Mouse (Mus musculus): ENCODE data around the gene Gm17428.
"Not testable (repeated sequence)": the region's sequence is repeated elsewhere in the genome, so short reads cannot be mapped to it uniquely, and the experiment has no call there.

The Gm17428 gene

DNA sequence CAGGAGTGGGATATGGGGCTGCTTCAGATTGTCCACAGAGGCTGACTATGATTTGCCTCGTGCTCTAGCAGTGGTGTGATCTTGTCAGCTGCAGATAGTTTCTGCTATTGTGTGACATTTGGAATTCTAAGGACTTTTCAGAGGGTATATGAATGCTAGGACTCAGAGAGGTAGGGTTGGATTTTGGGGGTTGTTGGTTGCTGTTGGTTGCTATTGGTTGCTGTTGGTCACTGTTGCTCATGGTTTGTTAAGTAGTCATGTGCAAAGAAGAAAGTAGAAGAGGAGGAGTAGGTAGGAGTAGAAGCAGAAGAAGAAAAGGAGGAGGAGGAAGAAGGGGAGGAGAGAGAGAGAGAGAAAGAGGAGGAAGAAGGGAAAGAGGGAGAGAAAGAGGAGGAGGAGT is at the start of gene Gm17428:
Gm17428 (plus strand) TSS at position 301 of the 400 bp plus-strand sequence.
- DNase-seq (ENCODE audit: low spot score): no peak

DNA sequence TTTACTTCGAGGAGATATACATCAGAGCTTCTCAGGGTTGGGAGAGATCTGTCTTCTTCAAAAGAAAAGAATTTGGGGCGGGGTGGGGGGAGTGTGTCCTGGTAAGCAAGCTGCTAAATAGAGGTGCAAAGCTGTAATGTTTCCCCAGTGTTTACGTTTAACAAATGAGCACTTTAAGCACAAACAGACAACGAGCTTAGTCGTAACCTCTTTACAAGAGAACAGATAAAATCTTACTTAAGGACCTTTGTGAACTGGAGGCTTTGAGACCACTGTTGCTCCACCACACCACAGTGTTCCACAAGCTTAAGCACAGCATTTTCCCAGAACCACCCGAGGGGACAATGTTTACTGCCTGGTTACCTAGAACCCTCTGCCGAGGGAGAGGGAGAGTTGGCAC is 49.4 kb upstream of the Gm17428 start:
- no peak for DNase-seq (ENCODE audit: low spot score)

DNA sequence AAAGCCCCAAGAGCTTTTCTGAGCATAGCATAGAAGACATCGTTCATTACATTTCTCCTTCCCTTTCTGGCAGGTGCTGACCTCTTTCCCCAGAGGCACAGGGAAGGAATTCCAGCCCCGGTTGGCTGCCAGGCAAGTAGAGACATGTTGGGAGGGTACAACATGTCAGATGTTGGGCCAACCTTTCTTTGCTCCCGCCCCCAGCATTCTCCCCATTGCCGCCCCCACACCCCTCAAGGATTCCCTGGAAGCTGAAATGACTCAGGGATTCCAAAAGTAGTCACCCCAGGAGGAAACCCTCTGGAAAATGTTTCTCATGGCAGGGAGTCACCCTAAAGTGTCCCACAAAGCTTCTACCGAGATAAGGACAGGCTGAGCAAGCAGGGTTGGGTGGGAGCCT is 46.9 kb upstream of the Gm17428 start:
- DNase-seq (ENCODE audit: low spot score): no peak

DNA sequence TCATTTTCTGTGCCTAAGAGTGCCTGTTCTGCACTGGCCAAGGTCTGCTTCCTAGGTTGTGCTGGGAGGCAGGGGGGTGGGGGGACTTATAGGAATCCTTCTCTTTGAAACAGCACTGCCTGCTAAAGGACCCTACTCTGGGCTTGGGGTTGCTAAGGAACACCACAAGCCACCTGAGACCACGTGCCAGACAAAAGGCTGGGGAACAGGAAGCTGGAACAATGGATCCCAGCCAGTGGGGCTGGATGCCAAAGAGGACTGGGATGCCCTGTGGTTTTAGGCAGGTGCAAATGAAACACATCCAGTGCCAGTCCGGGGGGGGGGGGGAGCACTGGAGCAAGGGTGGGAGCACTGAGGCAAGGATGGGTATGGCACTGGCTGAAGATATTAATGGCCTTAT is 46.3 kb upstream of the Gm17428 start:
- no peak for DNase-seq (ENCODE audit: low spot score)

DNA sequence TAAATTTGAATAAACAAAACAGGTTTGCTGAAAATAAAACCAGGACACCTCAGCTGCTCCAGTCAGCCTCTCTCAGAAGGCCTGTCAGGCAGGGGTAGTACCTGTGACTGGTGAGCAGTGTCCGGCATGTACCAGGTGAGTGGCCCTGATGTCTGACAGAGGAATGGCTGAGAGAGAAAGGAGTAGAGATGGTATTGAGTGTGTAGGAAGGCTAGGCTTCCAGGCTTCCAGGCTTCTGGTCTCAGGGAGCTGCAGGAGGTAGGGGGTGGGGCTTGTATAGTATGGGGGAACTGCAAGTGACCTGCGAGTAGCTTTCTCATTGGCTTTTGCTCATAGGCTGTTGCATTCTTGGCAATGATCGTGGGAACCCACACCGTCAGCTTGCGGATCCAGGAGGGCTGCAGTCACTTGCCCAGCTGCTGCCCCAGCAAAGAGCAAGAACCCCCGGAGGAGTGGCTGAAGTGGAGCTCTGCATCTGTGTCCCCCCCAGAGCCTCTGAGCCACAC is 44.0 kb upstream of the Gm17428 start, which contains the start of gene Il25:
Il25 (plus strand) TSS at position 51 of the 506 bp plus-strand sequence.
- no peak for DNase-seq (ENCODE audit: low spot score)

DNA sequence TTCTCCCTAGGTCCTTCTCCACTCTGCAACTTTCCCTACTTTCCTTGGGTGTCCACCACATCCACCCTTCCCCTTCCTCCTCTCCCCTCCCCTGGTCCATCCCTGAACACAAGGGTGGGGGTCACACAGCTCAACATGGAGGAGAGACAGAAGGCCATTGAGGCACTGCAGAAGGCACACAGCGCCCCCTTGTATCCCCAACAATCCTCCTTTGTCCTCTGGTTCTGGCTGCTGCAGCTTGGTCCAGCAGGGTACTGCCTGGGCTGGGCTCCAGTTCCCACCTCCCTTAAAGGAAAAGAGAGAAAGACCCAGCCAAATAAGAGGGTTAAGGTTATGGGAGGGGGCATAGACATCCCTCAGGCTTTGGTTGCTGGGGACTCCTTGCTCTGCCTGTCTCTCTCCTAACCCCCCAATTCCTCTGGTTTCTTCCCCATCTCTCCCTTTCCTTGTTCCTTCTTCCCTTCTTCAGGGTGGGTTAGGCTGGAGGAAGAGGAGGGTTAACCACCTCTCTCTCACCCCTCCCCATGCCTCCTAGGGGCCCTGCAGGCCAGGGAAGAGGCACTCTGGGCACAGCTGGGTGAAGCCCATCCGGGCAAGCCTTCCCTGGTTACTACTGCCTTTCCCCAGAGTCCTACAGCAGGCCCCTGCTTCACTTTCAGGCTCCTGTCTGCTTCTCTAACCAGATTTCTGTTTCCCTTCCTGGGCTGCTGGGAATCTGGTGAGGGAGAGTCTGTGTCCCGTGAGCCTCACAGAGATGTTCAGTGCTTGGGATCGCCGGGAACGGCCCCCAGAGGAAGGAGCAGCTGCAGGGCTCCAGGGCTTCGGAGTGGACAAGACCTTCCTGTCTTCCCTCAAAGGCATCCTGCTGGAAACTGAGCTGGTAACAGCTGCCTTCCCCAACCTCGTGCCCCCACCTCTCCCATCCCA is 40.6 kb upstream of the Gm17428 start, which contains the start of gene Cmtm5:
Cmtm5 (plus strand) TSS at position 358 of the 927 bp plus-strand sequence.
- no peak for DNase-seq (ENCODE audit: low spot score)

DNA sequence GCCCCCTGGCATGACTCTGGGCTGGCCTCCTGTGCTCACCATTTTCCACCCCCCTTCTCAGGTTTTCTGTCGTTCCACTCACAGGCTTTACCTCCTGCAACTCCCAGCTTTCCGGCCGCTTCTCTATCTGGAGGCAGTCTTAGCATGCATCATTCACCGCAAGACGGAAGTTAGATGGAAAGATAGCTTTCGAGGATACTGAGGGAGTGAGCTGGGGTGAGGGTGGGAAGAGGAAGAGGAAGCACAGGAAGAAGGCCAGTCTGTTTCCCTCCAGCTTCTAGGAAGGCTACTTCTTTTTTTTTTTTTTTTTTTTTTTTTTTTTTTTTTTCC is 39.9 kb upstream of the Gm17428 start:
- no peak for DNase-seq (ENCODE audit: low spot score)

DNA sequence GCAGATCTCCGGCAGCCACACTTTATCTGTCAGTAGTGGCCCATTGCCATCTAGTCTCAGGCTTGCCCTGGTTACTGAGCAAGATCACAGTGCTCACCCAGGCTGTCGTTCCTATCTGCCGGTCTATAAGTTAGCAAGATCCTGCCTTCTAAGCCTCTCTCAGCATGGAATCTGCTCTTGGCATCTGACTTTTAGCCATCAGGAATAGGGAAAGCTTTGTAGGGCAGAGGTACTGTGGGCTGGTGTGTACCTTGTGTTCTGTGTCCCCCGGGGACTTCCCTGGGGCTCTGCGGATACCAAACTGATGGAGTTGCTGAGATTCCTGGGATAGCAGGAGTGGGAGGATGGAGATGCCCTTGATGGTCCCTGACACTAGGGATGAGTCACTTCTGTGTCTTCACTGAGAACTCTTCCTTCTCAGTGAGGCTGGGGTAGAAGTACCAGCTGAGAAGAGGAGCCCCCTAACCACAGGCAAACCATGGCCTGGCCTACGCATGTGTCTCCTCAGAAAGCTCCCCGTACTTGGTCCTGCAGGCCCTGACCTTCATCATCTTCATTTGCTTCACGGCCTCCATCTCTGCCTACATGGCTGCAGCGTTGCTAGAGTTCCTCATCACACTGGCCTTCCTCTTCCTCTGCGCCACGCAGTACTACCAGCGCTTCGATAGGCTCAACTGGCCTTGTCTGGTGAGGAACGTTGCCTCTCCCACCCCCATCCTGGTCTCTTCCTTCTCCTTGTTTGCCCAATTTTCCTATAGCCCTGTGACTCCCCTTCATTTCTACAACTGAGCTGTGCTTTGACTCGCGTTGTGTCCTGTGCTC is 39.2 kb upstream of the Gm17428 start:
- no peak for DNase-seq (ENCODE audit: low spot score)

DNA sequence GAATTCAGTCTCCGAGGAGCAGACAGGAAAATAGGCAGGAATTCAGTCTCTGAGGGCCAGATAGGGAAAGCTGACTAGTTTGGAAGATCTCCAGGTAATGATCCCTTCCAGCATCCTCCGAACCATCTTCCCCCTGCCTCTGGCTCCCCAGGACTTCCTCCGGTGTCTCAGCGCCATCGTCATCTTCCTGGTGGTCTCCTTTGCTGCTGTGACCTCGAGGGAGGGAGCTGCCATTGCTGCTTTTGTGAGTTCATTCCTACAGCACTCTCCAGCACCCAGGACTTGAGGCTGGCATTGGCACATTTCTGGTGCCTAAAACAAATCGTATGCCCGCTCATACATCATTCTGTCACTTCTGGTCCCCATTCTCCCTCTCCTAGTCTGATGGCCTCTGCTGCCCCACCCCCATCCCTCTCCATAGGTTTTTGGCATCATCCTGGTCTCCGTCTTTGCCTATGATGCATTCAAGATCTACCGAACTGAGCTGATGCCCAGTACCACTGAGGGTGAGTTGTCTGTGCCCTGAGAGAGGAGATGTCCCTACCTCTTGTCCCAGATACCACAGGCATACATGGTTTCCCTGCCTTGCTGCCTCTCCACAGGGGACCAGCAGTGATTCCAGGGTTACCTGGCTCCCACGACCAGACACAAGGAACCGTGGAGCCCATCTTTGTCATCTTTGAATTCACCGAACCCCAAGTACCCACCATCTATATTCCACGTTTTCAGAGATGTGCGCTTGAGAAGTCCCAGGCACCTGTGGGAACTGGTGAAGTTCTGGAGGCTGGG is 38.1 kb upstream of the Gm17428 start:
- DNase-seq (ENCODE audit: low spot score): no peak

DNA sequence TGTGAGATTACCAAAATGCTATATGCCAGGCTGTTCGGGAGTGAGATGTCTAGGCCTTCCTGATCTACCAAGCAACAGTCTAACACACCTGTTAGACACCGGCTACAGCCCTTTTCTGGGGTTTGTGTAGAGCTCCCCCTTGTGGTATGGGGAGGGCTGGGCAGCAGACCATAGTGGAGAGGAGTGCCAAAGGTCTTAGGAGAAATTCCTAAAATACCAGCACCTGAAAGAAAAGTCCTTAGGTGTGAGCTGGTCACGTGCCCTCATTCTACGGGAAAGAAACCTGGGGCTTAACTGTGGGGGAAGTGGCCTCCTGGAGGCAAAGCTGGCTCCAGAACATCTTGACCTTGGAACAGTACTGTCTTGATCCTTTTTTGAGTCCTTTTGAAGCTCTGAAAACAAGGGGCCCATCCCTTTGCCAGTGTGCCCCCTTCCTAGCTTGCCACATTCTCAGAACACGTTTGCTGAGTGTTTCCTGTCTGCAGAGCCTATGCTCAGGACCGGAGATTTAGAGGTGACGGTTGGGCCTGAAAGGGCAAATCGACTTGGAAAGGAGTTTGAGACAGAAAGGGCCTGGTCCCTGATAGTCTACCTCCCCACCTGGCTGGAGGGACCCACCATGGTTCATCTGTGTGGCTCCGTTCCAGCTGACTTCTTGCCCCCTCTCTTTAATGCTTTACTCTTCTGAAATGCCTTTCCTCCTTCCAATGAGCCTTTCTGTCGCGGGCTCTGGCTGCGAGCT is 37.1 kb upstream of the Gm17428 start:
- peak; percentile 9 for DNase-seq (ENCODE audit: low spot score)

DNA sequence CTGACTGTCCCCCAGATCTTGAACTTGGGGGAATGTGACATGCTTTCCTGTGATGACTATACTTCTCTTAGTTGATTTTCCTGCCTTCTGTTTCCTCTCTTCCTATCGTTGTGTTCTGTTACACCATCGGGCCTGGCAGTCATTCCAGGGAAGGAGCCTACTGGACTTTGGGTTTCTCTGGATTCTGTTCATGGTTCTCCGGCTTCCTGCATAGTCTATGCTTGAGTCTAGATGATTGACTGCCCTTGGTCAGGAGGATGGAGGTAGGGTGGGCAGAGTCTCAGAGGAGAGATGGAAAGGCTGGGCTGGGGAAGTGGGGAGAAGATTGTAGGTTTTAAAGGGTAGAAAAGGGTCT is 36.6 kb upstream of the Gm17428 start:
- no peak for DNase-seq (ENCODE audit: low spot score)

DNA sequence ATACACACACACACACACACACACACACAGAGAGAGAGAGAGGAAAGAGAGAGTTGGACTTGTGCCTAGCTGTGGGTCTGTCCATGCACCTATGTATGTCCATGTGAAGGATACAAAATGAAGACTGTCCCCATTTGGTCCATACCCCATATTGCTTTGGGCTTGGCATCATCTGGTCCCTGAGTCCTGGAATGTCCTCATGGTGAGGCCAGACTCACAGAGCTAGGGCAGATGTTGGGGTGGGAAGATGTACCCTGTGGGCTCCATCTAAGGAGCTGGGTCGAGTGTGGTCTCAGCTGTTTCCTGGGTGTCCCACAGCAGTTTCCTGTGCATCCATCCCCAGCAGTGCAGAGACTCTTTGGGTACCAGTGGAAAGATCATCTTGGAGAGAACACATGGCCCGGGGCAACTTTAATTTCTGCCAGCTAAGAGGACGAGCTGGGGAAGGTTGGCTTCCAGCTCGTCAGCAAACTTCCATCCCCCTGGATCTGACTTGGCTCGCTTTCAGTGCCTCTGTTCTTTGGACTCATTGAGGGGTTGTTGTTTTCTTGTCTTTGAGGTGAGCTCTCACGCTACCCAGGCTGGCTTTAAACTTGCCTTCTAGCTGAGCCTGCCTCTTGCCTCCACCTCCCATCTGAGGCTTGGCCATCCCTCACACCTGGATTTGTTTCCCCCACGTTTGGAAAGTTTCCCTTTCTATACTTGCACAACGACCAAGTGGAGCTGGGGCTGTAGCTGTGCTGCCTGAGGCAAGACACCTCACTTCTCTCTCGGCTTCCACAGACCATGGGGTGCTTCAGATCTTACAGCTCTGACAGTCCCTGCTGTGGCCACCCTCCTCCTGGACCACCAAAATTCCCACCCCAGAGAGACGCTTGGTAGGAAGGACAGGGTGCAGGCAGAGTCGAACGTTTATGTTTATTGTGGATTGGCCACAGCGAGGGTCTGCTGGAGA is 35.4 kb upstream of the Gm17428 start:
- DNase-seq (ENCODE audit: low spot score): no peak

DNA sequence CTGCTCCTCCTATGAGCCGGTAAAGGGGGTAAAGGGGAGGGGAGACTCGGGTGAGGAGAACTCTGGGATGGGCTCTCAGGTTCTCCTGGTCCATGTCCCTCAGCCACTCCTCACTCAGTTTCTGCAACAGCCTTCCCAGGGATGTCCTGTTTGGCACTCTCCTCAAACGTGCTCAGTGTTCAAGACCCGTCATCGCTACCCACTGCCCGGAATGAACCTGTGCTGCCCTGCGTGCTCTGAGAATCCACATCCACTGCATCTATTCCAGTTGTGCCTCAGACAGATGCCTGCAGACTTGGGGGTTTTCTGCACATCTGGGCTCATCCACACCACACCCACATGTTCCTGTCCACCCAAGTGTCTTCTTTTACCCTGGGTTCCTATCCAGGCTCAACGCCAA is 34.3 kb upstream of the Gm17428 start:
- DNase-seq (ENCODE audit: low spot score): no peak

DNA sequence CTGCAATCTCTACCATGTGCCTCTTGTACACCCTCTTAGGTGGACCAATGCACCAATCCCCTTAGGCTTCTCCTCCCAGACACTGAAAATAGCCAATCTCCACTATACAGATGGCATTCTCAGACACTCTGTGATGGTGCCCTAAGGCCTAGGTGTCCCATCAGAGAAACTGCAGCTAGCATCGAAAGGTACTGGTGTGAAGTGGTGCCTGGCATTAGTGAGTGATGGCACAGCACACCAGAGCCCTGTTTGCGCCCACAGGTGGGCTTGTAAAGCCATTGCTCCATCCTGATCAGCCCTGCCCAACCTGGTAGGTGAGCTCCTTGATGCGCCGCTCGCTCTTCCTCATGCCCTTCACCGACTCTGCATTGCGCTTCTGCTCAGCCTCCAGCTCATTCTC is 32.8 kb upstream of the Gm17428 start:
- DNase-seq (ENCODE audit: low spot score): no peak

DNA sequence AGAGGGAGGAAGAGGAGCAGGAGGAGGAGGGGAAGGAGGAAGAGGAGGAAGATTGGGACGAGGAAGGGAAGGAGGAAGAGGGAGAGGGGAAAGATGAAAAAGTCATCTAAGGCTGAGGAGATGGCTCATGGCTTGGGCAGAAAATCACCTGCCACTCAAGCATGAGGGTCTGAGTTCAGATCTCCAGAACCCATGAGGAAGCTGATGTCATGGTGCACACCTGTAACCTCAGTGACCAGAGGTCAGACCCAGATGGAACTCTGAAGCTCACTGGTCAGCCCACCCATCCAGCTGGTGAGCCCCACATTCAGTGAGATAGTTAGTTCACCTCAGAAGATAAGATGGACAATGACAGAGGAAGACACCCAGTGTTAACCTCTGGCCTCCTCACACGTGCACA is 31.8 kb upstream of the Gm17428 start:
- DNase-seq (ENCODE audit: low spot score): no peak

DNA sequence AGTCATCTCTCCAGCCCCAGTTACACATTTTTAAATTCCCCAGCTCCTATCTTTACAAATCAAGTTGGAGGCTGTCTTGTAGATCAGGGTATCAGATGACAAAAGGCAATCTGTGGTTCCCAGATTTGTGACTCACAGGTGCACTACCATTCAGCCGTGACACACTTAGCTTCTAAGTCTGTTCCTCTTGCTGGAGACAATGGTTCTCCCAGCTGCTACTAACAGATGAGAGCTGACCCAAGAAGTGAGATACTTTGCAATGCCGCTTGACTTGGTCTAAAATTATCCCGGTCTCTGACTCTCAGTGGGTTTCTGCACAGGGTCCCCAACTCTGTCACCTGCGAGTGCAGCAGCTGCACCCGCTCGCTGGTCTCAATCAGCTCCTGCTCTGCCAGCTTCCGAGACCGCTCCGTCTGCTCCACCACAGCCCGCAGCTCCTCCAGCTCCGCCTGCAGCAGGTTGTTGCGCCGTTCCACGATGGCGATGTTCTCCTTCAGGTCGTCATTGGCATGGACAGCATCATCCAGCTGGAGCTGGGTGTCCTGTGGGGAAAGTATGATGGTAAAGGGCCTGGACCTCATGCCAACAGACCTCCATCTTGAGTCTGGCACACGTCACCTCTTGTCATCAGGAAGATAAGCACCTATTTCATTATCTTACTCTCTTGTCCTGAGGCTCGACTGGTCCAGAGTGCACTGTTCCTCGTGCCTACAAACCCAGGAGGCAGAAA is 30.6 kb upstream of the Gm17428 start:
- no peak for DNase-seq (ENCODE audit: low spot score)

DNA sequence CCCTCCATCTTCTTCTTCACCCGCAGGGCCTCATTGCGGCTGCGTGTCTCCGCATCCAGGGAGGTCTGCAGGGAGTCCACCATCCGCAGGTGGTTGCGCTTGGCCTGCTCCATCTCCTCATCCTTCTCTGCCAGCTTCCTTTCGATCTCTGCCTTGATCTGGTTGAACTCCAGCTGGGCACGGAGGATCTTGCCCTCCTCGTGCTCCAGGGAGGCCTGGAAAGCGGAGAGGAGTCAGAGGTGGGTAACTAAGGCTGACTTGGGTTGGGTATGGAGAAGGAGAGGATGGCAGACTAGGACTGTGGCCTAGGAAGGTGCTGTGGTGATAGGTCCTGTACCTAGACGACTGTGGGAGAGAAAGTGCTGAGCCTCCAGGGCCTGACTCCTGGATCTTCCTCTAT is 29.7 kb upstream of the Gm17428 start:
- not testable (repeated sequence) for DNase-seq (ENCODE audit: low spot score)

DNA sequence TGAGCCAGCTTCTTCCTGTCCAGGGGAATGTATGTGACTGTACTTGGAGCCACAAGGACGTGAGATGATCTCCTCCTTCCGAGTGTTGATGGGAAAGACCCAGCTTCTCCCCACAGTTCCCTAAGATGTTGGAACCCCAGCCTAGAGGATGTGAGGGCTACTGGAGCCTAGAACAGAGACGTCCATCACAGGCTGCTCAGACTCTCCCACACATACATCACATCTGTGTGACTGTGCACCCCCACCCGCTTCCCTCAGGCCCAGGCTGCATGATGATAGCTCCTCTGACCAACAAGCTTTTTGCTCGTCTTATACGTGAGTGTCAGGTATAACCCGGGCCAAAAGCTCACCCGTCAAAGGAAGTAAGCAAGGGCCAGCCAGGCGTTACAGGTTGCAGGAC is 28.0 kb upstream of the Gm17428 start:
- DNase-seq (ENCODE audit: low spot score): no peak

DNA sequence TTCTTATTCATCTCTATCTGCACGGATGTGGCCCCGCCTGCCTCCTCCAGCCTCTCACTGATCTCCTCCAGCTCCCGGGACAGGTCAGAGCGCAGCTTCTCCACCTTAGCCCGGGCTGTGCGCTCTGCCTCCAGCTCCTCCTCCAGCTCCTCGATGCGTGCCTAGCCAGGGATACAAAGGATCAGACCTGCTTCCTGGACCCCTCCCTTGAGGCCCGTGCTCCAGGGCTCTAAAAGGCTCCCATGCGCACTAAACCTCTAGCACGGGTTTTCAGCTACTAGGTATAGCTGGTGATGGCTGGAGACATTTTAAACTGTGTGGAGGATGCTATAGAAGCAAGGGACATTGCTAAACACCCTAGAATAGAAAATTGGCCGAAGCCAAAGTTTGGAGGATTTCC is 26.2 kb upstream of the Gm17428 start:
- DNase-seq (ENCODE audit: low spot score): no peak

DNA sequence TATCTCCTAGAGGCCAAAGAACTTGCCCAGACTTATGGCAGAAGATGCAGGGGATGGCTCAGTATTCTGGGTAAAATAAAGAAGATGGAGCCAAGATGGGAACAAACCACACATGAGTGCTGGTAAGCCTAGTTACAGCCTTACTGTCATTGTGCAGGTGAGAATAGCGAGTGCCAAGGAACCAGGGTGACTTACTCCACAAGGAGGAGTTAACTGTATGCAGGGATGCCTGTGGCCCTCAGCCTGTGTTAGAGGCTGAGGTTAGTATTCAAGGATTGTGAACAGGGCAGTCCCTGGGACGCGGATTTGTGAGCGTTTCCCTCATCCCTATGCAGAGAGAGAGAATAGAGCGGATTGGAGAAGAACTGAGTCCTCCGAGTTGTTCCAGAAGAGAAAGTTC is 25.1 kb upstream of the Gm17428 start:
- no peak for DNase-seq (ENCODE audit: low spot score)
